Mouse (Mus musculus): ENCODE data around the gene Frmpd1. TPM values are rescaled to one million over a fixed set of nuclear protein-coding genes. Genes with fewer than 3 reads are reported as not detected.

Gene Frmpd1
- polyA plus RNA-seq (2017; shearing (Covaris generic)) = under 1 TPM; 0.29 TPM

DNA sequence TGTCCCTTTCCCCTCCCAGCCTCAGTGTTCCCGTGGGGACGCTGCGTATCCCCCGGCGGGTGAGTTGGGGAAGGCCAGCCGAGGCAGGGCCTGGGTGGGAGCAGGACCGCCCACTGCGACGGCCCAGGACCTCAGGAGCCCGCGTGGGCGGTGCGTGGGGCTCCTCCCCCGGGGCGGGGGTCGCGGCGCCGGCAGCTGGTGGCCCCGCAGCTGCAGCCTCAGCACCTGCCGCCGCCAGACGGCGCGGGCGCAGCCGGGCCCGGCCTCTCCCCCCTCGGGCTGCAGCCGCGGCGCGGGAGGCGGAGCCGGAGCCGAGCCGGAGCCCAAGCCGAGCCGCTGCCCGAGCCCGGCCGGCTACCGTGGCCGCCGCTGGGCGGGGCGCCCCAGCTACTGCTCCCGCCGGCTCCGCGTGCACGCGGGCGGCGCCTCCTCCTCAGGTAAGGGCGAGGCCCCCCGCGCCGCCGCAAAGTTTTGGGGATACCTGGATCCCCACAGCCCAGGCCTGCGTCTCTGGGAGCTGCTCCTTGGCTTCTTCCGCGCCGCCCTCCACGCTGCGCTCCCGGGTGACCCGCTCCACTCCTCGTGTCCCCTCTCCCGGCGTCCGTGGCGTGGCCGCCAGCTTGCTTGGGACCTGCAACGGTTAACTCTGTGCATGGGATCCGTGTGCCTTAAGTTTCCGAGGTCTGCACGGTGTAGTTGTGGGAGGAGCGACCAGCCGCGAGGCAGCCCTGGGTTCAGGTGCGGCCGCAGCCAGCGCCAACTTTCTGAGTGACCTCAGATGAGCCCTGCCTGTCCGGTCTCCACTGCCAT is at the start of gene Frmpd1:
TSS of gene Frmpd1 (plus strand) at position 355 of the 810 bp plus-strand sequence.

GRCm38 (mm10) chr4:45296662-45297564 is 112.2 kb downstream of the Frmpd1 start, which contains the start of gene Trmt10b:
Gene Trmt10b, plus strand, starts transcription at chr4:45297127.

Other genes starting within 250 kb of the Frmpd1 start
- gene Grhpr, start 203.5 kb upstream of the Frmpd1 start, polyA plus RNA-seq (2017; shearing (Covaris generic)) = 10 to 100 TPM; 31.4 to 38.1 TPM
- 10 to 100 TPM; 11.2 to 12.5 TPM for gene Zbtb5, start 172.5 kb upstream of the Frmpd1 start, polyA plus RNA-seq (2017; shearing (Covaris generic))
- 10 to 100 TPM; 47.9 to 58.1 TPM for gene Polr1e, start 166.3 kb upstream of the Frmpd1 start, polyA plus RNA-seq (2017; shearing (Covaris generic))
- 1 to 10 TPM; 1.9 to 5.7 TPM for gene Fbxo10, start 100.3 kb upstream of the Frmpd1 start, polyA plus RNA-seq (2017; shearing (Covaris generic))
- 100 to 1,000 TPM; 128 to 133 TPM for gene Tomm5, start 76.8 kb upstream of the Frmpd1 start, polyA plus RNA-seq (2017; shearing (Covaris generic))
- gene Trmt10b, start 112.3 kb downstream of the Frmpd1 start, polyA plus RNA-seq (2017; shearing (Covaris generic)) = 10 to 100 TPM; 19.5 to 23.6 TPM
- 10 to 100 TPM; 21.0 to 29.0 TPM for gene Dcaf10, start 157.2 kb downstream of the Frmpd1 start, polyA plus RNA-seq (2017; shearing (Covaris generic))
- gene Exosc3, start 157.9 kb downstream of the Frmpd1 start, polyA plus RNA-seq (2017; shearing (Covaris generic)) = 100 to 1,000 TPM; 115 to 132 TPM
- 10 to 100 TPM; 23.4 to 32.0 TPM for gene Slc25a51, start 223.9 kb downstream of the Frmpd1 start, polyA plus RNA-seq (2017; shearing (Covaris generic))